Mouse (Mus musculus): ENCODE measurements around the gene Tpd52l1. TPM values are rescaled to one million over a fixed set of nuclear protein-coding genes. Genes with fewer than 3 reads are reported as not detected.

Tpd52l1 gene
- total RNA-seq, 2 experiments from 2014 or later, result 18.5 to 20.0 TPM

Other genes starting within 250 kb of the Tpd52l1 start
- 10 to 100 TPM; 33.1 to 36.2 TPM for gene Hddc2, start 132.6 kb downstream of the Tpd52l1 start, total RNA-seq (2021)
- gene Rnf217, start 163.2 kb upstream of the Tpd52l1 start, total RNA-seq (2021), result 1 to 10 TPM; 8.3 to 8.8 TPM

All from layer of hippocampus, postnatal 10 days (tissue).